Mouse (Mus musculus) G1E (cell line): ENCODE data around the gene Hoxb6.

Experiments used
- CTCF ChIP-seq: IDR thresholded peaks from 2 replicates; pipeline ENCODE4 v1.5.1; 2012; ENCODE audit warnings: low read depth, low read length, inconsistent platforms, mixed read lengths
- GATA1 ChIP-seq: IDR thresholded peaks from 2 replicates; pipeline ENCODE4 v1.6.1; 2012; ENCODE audit warnings: borderline replicate concordance, low read length, inconsistent platforms, mixed read lengths
- GATA2 ChIP-seq: IDR thresholded peaks from 2 replicates; pipeline ENCODE4 v1.6.1; 2012; ENCODE audit warnings: low read depth, low read length, inconsistent platforms, borderline replicate concordance
- POLR2AphosphoS5 ChIP-seq: IDR thresholded peaks from 2 replicates; pipeline ENCODE4 v1.6.1; 2012; ENCODE audit warnings: low read depth, low read length, inconsistent platforms; ENCODE audit not compliant: insufficient replicate concordance
- TAL1 ChIP-seq: conservative IDR thresholded peaks from 2 replicates; pipeline ENCODE4 v1.6.1; 2012; ENCODE audit warnings: low read depth, low read length, inconsistent platforms, mixed read lengths

DNA sequence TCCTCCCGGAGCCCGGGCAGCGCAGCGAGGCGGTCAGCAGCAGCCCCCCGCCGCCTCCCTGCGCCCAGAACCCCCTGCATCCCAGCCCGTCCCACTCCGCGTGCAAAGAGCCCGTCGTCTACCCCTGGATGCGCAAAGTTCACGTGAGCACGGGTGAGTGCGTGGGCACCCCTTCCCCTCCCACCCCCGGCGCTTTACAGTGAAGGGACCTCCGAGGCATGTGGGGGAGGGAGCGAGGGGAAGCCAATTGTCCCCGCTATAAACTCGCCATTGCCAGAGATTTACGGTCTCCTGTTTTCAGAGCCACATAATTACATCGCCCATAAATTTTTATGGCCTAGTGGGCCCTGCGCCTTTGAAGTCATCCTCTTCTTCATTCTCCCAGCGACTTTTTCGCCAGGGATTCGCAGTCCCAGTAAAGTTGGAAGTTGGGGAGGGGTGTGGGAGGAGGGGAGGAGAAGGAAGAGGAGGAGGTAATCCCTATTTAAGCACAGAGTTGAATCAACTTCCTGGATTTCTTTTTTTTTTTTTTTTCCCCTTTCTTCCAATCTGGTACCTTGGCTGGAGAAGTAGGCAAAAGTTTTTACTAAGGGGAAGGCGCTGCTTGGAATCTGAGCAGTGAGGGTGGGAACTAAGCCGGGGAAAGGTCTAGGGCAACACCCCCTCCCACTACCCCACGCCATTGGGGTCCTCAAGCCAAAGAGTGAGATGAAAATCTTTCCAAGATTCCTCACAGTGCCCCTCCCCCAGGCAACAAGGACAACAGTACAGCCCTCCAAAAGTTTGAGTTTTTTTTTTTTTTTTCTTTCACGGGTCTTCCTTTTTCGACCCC is 27.0 kb downstream of the Hoxb6 start:
- TF ChIP-seq CTCF (no peak), TAL1 (no peak), GATA2 (no peak), GATA1 (no peak), POLR2AphosphoS5 (no peak)
